Mouse (Mus musculus) activated CD4-positive, CD25-positive, alpha-beta regulatory T cell, adult 4 months (primary cell): ENCODE results near the gene Ror2. TPM values are rescaled to one million over a fixed set of nuclear protein-coding genes. Genes with fewer than 3 reads are reported as not detected.

Source experiments
- ATAC-seq: one replicate; pipeline ENCODE4 v1.8.0; 2017
- polyA plus RNA-seq, 2 experiments: library from polyadenylated mRNA; unstranded; fragments of 100-300 nt; shearing (Covaris generic); gene quantifications; one replicate each; pipeline ENCODE4 v1.2.1; 2017

Gene Ror2
- polyA plus RNA-seq, 2 experiments from 2014 or later: not detected

DNA sequence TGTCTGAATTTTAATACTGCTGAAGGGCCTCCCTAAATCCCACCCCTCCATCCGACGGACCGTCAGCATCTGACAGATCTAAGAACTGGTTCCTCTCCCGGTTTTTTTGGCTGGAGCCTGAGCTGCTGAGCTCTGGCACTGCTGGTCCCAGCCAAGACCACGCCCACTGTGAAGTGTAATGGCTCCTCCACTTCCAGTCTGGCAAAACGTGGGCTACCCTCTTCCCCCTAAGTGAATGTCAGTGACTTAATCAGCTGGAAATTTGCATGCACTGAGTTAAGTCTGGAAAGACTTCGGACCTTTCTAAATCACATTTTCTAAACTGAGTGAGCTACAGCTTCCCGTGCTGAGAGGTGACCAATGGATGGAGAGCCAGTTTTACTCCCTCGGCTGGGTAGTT, 52.5 kb downstream of the Ror2 start:
- no peak for ATAC-seq

DNA sequence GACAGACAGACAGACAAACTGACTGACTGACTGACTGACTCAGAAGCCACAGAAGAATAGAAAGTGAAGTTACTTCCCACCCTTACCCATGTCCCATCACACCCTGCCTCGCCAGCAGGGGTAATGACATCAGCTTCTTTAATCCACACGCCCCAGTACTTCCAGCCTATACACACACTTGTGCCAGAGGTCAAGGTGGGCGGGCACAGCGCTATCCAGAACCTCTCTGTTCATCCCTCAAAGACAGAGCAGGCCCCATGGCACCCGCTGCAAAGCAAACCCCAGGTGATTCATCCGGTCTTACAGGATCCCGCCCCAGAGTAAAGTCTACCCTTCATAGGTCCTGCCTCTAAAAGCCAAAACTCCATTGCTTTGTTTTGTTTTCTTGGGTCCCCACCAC, 53.5 kb downstream of the Ror2 start:
- no peak for ATAC-seq

DNA sequence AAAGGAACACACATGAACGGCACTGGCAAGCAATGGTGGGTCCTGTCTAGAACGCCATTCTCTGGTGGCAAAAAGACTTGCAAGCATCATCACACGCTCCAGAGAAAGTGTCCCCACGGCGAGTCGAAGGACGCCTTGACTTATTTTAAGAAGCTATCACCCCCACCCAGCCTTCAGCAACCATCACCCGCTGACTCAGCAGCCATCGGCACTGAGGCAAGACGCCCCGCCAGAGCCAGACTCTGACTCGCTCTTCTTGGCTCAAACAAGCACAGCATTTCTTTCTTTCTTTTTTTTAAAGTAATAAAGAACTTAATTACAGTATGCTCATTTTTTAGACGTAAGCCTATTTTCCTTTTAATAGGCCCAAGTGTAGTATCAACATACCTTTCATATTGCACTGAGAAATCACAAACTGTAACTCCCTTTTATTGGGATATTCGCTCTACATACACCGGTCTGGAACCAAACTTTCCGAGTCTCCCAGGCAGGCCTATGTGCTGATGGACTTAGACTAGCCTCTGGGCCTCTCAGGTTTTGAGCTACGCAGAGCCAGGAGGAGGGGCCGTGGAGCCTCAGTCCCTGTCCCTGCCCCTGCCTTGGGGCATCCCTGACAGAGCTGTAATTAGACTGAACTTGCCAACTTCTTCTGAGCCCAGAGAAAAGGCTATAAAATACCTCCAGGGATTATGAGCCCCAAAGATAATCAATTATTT, 55.3 kb downstream of the Ror2 start:
- no peak for ATAC-seq

DNA sequence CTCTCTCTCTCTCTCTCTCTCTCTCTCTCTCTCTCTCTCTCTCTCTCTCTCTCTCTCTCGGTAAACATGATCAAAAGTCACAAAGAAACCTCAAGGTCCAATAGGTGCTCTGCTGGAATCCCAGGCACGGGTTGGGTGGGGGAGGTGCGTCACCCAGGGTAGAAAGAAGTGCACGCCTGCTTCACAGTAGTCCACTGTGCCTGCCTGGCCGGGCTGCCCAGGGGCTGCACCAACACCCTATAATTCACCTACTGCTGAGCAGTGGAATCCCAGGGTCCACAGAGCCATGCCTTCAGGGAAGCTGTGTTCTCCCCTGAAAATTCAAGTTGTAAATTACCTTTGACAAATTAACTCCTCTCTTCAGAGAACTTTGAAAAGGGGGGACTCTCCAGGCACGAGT, 58.9 kb downstream of the Ror2 start:
- ATAC-seq: no peak

DNA sequence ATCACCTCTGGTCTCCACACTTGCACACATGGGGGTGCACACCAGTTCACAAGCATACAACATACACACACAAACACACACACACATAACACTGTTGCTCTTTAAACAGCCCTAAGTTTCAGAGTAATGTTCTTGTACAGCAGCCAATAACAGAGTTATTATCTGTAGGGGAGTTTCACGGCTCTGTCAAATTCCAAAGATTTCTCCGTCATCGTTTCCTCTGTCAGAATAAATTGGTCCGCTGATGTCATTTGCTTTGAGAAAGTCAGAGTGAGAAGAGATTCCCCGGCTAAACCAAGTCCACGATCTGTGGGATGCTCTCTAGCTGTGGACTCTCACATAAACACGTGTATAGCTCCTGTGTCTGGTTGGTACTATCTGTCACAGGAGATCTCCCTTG, 59.5 kb downstream of the Ror2 start:
- no peak for ATAC-seq

DNA sequence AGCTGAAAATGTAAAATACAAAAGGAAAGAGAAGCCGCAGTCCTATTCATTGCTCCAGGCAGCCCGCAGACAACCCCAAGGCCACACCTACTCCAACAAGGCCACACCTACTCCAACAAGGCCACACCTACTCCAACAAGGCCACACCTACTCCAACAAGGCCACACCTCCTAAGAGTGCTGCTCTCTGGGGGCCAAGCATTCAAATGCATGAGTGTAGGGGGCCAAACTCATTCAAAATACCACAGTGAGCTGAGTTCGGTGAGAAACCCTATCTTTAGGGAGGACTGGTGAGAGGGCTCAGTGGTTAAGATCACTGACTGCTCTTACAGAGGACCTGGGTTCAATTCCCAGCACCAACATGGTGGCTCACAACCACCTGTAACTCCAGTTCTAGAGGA, 60.0 kb downstream of the Ror2 start:
- ATAC-seq: no peak

DNA sequence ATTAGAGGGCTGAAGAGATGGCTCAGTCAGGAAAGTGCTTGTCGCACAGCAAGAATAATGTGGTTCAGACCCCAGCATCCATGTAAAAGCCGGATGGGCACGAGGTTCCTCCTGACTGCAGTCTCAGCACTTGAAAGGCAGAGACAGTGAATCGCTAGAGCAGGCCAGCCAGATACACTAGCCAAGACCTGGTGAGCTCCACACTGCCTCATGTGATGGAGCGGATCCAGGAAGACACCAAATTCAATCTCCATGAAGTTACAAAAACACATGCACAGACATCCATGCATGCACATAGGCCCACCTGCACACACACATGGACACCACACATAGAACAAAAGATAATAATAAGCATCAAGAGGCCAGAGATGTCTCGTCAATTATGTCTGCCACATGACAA, 64.7 kb downstream of the Ror2 start:
- no peak for ATAC-seq

DNA sequence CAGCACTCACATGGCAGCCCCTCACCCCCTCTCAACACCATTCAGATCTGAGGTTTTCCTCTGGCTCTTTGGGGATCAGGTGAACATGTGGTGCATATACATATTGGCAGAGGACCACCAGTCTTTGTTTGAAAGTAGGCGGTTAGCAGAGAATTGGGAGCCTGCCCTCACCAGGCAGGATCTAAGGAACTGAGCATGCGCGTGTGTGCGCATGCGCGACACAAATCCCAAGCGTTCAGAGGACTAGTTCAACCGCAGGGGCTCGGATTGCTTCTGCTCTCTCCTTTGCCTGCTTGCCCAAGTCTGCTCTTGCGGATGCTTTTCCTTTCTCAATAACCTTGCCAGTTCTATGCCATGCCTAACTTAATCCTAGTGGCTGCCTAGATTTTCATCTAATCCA, 66.0 kb downstream of the Ror2 start:
- ATAC-seq: no peak

DNA sequence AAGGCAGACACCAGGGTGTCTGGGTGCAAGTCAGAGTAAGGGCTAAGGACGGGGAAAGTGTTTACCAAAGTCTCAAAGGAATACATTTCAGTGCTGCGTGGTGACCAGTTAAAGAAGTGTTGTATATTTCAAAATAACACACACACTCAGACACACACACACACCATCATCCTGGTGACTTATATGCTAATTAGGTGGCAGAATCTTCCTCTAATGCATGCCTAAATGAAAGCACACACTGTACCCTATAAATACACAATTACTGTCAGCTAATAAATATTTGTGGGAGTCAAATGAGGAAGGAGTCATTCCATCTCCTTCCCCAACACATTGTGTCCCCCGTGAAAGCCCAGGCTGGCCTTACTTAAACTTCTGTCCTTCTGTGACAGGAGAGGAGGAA, 66.5 kb downstream of the Ror2 start:
- no peak for ATAC-seq

DNA sequence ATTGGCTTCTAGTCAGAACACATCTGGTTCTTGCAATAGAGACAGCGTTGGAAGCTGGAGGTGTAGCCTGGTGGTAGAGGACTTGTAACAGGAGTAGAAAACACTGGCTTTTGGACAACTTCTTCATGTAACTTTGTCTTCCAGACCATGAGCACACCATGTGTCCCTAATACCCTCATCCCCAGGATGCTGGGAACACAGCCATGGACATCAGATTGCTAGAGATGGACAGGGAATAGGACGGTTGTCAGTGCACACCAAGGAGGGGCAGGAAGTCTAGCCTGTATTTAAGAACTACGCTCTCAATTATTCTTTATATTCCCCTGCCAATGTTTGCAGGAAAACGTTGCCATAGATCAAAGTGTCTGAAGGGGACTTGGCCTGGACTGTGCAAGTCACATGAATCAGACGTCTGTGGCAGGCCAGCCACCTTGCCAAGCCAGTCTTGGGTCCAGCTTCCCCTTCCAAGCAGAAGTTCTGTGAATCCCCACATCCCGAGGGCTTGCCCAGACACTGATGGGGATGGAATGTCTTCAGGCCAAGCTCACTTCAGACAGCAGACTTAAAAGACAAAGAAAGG, 68.4 kb downstream of the Ror2 start:
- no peak for ATAC-seq

DNA sequence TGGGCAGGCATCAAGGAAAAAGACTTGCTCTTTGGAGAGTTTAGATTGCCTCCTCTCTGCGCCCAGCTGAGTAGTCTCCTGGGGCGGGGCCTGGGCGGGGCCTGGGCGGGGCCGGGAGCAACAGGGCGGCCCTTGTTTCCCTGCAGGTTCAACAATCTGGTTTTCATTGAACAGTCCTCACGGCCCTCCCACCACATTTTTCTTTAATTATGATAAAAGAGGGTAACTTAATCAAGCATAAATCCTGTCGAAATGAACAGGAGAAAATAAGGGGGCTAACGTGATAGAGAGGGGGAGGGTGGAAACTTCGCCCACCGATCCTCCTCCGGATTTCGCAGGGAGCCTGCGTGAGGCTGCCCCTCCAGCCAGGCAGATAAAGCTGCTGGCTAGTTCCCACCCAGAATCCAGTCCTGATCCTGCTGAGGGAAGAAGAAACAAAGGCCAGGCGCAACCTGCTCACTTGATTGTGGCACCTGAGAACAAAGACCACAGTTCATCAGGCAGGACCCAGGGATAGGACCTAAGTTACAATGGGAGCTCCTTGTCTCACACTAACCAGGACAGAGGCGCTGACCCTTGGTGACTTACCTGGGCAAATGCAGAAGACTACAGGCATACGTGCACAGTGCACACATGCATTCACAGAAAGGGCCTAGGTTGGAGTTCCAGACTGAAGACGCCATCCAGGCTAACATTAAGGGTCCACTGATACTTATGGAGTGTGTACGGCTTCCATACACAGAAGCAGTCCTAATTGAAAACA, 73.8 kb downstream of the Ror2 start:
- ATAC-seq: no peak

DNA sequence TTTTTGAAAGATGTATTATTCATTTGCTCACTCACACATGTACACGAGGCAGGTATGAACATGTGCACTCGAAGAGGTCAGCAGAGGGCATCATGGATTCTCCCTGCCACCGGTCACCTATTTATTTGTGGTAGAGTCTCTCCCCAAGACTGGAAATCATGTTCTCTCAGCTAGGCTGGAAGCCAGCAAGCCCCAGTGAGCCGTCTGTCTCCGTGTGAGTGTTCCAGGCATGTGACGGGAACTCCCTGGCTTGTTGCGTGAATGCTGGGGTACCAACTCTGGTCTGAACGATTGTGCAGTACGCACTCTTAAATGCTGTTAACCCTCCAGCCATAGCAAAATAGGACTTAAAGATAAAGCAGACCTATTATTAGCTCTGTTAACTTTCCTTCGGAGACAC, 77.4 kb downstream of the Ror2 start:
- ATAC-seq: no peak

DNA sequence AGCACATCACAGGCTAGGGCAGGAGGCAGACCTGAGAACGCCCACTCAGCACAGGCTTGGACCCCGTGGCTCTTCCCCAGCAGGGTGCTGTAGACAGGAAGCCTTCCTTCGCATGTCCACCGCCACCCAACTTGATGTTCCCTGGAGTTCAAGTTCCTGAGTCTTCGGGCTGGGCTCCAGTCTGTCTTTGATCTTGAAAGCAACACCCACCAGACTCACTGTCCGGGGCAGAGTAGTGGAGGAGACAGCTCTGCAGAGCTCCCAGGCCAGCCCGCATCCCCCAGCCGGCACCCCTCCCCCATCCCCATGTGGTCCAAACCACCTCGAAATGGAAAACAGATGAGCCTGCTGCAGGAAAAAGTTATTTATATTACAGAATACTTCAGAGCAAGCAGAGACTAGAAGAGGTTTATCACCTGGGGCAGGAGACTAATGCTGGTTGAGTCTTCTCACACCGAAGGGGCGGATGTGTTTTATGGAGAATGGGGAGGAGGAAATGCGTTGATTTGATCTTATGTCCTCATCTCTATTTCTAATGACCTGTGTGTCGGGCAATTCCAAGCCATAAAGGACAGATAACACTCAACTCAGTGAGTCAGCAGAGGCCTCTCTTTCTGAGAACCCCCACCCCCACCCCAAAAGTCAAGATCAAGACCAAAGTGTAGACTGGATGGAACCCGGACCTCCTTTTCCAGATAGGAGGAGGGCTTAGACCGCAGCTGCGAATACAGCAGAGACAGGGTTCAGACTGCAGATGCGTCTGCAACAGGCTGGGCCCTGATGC, 80.6 kb downstream of the Ror2 start:
- ATAC-seq: no peak

DNA sequence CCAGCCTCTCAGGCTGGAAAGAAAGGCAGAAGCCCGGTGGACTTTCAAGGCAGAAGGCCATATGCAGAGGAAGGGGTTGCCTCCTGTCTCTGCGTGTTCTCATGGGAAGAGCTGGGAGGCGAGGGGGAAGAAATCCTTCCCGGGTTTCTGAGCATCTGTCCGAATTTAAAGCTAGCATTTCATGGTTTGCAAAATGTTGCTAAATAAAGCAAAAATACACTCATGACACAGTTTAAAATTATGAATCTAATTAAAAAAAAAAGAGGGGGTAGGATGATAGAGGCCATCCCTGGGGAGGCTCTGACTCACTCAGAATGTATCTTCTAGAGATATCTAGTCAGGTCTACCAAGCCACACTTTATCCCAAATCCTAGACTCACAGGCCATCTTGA, 83.5 kb downstream of the Ror2 start:
- ATAC-seq: no peak

DNA sequence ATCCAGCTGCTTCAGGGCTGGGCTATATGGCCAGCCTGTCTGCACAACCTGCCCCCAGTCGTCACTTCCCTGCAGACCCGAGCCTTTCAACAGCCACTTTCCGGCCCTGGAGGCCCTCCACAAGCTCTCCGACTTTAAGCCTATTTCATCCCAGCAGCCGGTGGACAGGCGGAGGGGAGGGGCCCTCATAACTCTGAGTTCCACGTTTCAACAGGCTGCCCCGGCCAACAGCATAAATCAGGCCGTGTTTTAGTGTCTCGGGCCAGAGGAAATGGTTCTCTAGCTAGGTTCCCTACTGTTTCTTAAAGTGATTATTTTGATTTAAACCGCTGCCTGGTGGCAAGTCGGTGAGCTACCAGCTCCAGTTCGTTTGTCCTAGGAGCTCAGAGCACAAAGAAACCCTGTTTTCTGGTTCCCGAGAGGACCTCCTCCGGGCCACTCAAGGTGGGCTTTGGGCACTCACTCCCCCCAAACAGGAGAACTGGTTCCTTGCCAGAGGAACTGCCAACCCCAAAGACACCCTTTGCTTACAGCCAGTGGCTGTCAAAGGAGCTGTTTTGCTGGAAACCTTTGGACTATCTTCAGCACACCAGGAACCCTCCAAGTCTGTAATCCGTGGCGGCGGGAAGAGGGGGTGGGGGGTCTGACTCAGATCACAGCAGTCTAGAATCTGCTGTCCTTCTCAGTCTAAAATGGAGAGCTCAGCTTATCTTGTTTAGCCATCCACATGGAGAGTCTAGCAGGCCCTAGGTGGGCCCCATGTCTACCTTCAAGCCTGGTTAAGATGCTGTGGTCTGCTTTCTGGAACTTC, 84.1 kb downstream of the Ror2 start:
- ATAC-seq: no peak

DNA sequence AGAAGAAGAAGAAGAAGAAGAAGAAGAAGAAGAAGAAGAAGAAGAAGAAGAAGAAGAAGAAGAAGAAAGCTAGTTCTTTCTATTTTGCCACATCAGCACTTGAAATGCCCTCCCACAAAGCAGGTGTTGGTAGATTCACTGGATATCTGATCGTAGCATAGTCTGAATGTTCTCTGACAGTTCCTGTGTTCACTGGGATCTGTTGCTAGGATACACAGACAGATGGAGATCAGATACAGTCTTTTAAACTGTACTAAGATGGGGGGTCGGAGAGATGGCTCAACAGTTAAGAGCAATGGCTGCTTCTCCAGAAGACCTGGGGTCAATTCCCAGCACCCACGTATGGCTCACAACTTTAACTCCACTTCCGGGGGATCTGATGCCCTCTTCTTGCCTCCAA, 85.8 kb downstream of the Ror2 start:
- no peak for ATAC-seq

DNA sequence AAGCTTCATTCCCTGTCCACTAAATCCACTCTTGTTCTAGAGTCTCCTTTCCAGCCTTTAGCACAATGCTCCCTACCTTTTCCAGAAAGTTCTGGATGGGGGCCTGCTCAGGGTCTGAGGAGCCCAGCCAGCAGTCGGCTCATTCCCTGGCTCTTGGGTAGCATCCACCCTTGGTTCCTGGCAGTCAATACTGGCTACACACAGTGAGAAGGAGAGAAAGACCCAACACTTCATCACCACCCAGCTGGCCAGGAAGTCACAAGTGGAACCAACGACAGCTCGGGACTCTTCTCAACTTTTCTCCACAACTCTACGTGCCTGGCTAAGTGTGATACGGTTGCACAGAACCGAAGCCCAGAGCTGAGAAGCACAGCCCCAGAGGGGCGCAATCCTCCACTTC, 86.7 kb downstream of the Ror2 start:
- no peak for ATAC-seq

DNA sequence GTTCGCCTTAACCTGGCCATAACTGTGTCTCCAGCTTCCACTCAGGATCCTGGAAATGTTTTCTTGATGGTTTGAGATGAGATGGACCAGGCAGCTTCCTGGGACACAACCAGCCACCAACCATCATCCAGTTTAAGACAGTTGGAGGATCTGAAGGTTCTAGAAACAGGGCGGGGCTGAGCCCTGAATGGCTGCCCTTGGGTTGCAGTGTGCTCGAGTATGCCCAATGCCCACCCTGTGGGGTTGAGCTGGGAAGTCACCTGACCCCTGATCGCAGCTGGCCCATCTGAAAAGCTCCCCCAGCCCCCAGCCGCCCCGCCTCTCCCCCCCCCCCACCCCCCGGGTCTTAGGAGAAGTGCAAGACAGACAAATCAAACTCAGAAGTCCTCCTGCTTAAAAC, 89.2 kb downstream of the Ror2 start:
- ATAC-seq: no peak

DNA sequence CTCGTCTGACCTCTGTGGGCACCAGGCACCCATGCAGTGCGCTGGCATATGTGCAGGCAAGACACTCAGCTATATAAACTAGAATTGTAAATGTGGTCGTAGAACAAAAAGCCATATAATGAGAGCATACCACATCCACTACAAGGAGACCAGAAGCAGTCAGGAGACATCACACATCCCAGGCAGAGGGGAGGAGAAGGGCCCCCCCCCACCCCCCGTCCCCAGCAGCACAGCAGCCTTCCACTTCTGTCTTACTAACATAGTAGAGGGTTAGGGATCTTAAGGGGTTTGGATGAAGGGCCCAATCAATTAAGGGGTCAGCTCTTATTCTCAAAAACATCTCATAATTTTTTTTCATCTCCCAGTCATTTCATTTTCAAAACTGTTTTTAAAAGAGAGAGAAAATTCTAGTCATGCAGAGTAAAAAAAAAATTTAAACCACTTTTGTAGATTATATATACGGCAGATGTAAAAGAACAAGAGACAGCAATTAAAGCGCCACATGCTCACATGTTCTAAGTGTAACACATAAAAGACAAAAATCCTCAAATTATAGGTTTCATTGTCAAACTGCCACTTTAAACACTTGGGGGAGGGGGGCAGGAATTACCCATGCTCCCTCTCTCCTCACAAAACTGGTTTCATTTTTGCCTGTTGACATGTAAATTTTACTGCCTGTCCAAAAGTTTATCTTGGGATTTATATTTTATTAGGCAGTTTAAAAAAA, 89.8 kb downstream of the Ror2 start:
- no peak for ATAC-seq

DNA sequence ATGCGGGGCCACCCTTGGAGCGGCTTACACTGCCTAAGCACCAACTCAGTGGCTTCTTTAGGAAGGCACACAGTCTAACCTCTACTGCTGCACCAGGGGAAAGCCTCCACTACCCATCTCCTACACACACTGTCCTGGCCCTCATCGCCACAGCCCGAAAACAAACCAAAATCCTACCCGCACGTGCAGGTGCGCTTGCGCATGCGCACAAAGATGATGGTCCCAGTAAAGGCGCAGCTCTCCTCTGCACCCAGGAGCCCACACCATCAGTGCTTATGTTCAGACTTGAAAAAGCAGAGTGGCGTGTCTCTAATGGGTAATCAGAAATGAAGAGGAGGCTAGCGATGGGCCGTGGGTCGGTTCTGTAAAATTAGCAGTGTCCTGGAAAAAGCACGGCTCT, 91.6 kb downstream of the Ror2 start:
- no peak for ATAC-seq

DNA sequence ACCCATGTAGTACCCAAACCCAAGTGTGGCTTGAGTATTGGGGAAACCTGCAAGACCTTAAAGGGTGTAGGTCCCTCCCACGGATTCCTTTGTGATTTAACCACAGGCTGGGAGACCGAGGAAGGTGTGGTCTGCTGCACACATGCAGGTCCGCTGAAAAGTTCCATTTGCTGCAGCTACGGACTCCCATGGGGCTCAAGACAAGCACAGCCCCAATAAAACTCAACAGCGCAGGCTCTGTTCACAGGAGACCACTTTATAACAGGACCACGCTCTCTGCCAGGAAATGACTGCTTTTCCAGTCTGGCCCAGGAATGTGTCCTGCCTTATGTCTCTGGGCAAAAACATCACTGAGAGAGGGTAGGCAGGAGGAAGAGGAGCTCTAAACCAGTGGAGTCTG, 92.2 kb downstream of the Ror2 start:
- ATAC-seq: no peak

DNA sequence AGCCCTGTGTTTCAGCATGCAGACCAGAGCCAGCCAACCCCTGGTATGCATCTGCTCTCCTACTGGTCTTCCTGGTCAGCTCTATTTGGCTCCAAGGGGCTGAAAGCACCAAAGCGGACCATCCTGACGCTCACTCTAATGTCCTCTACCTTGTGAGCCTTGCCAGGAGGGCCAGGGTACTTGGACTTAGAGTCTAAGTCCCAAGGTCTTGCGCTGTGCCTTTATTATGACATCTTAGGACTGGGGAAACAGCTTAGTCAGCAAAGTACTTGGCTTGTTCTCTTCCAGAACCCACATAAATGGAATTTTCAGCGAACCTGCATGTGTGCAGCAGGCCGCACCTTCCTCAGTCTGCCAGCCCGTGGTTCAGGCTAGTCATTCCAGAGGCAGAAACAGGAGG, 93.6 kb downstream of the Ror2 start:
- no peak for ATAC-seq
